Mouse (Mus musculus) thymus, adult 18-20 months (tissue): ENCODE measurements around the gene Slc38a2.
A peak's percentile ranks its signal among the peaks of the same experiment; 100 is the strongest.

Experiments
- DNase-seq, 2 experiments: peaks; one replicate each; pipeline ENCODE4 v3.0.0; 2022; ENCODE audit warnings: mixed read lengths in 2 of 2

The Slc38a2 gene

GRCm38 (mm10) chr15:96699521-96700511 is at the start of gene Slc38a2:
Slc38a2 (minus strand) TSS chr15:96699730.
- DNase-seq, result peak; percentile 91 to 93

DNA sequence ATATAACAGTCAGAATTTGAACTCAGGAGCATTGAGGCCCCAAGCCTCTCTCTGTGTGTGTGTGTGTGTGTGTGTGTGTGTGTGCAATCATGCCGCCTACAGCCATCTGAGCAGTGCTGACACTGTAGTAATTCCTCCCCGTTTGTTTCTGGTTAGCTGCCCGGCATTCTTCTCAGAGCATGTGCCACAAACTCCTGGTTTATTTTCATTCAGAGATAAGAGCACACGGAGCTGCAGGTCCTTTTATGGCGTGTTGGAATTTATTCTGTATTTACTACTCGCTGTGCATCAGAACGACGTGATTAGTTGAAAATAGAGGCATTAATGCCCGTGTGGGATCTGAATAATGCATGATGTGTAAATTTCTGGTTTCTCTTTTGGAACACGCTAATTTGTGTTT is 49.6 kb upstream of the Slc38a2 start:
- DNase-seq, result no peak

- DNase-seq, result no peak
Measured at GRCm38 (mm10) chr15:96747551-96747950, 48.0 kb upstream of the Slc38a2 start.

DNA sequence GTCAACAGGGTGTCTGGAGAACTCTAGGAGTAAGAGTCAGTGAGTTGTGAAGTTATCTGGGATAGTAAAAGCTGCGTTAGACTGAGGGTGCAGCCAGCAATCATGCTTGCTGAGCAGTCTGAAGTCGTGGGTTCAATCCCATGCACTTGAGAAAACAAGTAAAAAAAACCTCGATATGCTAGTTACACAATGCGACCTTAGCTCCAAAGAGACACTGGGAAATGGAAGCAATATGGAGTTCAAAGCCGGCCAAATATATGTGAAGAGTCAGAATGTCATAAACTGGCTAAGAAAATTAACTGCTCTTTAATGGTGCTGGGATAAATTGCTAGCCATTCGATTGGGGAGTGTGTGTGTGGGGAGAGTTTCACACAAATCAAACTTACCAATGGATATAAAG is 47.5 kb upstream of the Slc38a2 start:
- DNase-seq, result no peak

- no peak for DNase-seq
Measured at GRCm38 (mm10) chr15:96745299-96745698, 45.8 kb upstream of the Slc38a2 start.

GRCm38 (mm10) chr15:96744882-96745296 is 45.4 kb upstream of the Slc38a2 start:
- DNase-seq, result no peak

GRCm38 (mm10) chr15:96744153-96744881 is 44.8 kb upstream of the Slc38a2 start:
- no peak for DNase-seq

GRCm38 (mm10) chr15:96743257-96743656 is 43.7 kb upstream of the Slc38a2 start:
- DNase-seq, result no peak

GRCm38 (mm10) chr15:96742591-96743241 is 43.2 kb upstream of the Slc38a2 start:
- DNase-seq, result no peak

GRCm38 (mm10) chr15:96740865-96741561 is 41.5 kb upstream of the Slc38a2 start:
- no peak for DNase-seq

DNA sequence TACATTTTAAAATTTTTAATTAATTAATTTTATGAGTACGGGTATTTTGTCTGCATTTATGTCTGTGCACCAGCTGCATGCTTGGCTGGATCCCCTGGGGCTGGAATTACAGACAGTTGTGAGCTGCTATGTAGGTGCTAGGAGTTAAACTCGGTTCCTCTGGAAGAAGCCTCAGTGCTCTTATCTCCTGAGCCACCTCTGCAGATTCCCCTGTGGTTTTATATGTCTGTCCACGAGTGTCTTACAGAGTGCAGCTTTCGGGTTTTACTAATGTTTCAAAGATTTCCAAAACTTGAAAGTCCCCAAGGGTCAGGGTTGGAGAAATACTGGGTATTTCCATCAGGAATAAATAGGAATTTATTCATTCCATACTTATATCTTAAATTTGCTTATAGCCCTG is 40.6 kb upstream of the Slc38a2 start:
- DNase-seq, result no peak

DNA sequence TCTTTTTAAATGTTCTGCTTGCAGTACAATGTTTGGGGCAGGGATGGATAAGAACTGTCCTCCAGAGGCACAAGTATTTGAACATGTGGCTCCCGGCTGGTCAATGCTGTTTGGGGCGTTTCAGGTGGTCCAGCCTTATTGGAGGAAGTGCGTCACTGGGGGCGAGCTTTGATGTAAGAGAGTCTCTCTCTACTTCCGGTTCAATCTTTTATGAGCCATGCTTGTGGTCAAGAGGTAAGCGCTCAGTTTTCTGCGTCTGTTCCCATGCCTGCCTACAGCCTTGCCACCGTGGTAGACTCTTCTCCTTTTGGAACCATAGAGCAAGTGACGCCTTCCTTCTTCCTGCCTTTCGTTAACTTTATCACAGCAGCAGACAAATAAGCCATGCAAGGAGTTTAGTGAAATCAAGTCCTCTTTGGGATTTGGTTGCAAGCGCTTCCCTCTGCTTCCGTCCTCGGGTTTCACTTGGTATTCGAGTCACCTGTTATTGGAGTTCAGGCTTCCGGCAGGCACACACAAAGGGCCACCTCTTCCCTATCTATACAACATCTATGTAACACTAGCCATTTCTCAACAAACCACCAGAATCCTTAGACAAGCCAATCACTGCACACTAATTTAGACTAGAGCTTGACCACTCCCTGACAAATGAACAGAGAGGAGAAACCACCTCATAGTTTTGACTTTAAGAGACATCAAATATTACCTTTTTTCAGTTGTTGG is 37.3 kb upstream of the Slc38a2 start:
- DNase-seq, result no peak

GRCm38 (mm10) chr15:96735562-96736160 is 36.1 kb upstream of the Slc38a2 start:
- DNase-seq, result no peak

GRCm38 (mm10) chr15:96734423-96734822 is 34.9 kb upstream of the Slc38a2 start:
- no peak for DNase-seq

- DNase-seq, result no peak
Measured at GRCm38 (mm10) chr15:96730416-96730815, 30.9 kb upstream of the Slc38a2 start.

GRCm38 (mm10) chr15:96729785-96730184 is 30.3 kb upstream of the Slc38a2 start:
- DNase-seq, result no peak

- DNase-seq, result no peak
Measured at GRCm38 (mm10) chr15:96728993-96729392, 29.5 kb upstream of the Slc38a2 start.

- no peak for DNase-seq
Measured at GRCm38 (mm10) chr15:96728346-96728745, 28.8 kb upstream of the Slc38a2 start.

GRCm38 (mm10) chr15:96724506-96724905 is 25.0 kb upstream of the Slc38a2 start:
- DNase-seq, result no peak

DNA sequence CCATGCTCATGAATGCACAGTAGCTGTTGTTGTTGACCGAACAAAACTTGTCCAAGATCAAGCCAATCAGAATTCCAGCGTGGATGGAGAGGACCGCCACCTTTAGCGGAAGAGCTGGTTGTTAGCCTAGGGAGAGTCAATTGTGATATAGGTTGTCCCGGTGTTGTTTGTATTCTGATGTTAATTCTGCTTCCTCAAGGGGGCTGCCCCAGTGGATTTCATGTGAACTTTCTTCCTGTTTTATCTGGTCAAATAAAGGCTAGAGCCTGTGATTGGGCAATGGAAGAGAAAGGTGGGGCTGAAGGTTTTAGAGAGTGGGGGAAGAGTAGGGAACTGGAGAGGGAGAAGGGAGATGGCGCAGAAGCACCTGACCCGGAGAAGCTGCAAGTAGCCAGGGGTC is 22.7 kb upstream of the Slc38a2 start:
- DNase-seq, result no peak

DNA sequence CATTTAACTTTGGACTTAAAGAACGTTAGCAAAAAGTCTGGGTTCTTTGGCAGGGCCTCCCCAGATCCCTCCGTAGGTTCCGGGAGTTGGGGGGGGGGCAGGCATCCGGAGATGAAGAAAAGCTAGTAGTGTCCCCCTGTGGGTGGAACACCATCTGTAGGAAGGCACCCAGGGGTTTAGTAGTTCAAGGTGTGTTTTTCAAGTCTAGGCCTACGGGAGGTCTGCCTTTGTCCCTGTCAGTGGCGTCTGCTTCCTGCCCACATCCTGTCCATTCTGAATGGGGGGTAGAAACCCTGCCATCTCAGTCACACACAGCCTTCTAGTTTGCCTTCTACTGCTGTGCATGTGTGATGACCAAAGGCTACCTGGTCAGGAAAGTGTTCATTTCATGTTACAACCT is 20.6 kb upstream of the Slc38a2 start:
- peak in 1 of 2 experiments; percentile 19 for DNase-seq
